Mouse (Mus musculus) lung, embryonic 16.5 days (tissue): Measurements from ENCODE around the gene Myh13. TPM values are rescaled to one million over a fixed set of nuclear protein-coding genes. Genes with fewer than 3 reads are reported as not detected.

Source experiments
- ATAC-seq: fragments of 200-750 bp; cut with Nextera tagmentation; 2 replicates; pipeline ENCODE4 v1.8.0; 2017; ENCODE audit warnings: low read depth, mild to moderate bottlenecking, moderate library complexity
- H3K27ac ChIP-seq: fragments of 300-500 bp; sonication (generic); 2 replicates; pipeline ENCODE4 v1.5.1; 2014; ENCODE audit warnings: mild to moderate bottlenecking, control low read depth, low read length
- H3K27me3 ChIP-seq: fragments of 300-500 bp; sonication (generic); 2 replicates; pipeline ENCODE4 v1.6.1; 2014; ENCODE audit warnings: low read depth, low read length, mixed read lengths; ENCODE audit not compliant: control insufficient read depth, insufficient read depth
- H3K36me3 ChIP-seq: fragments of 300-500 bp; sonication (generic); 2 replicates; pipeline ENCODE4 v1.6.1; 2014; ENCODE audit warnings: low read length; ENCODE audit not compliant: control insufficient read depth, insufficient read depth
- H3K4me1 ChIP-seq: fragments of 300-500 bp; sonication (generic); replicated peaks from 2 replicates; pipeline ENCODE4 v1.6.1; 2014; ENCODE audit warnings: low read length, mixed read lengths; ENCODE audit not compliant: control insufficient read depth, insufficient read depth
- H3K4me2 ChIP-seq: fragments of 300-500 bp; sonication (generic); 2 replicates; pipeline ENCODE4 v1.6.1; 2014; ENCODE audit warnings: low read depth, low read length, control low read depth
- H3K4me3 ChIP-seq: fragments of 300-500 bp; sonication (generic); 2 replicates; pipeline ENCODE4 v1.5.1; 2014; ENCODE audit warnings: mild to moderate bottlenecking, low read length, control low read depth
- H3K9ac ChIP-seq: fragments of 300-500 bp; sonication (generic); 2 replicates; pipeline ENCODE4 v1.6.1; 2014; ENCODE audit warnings: low read length, control low read depth
- H3K9me3 ChIP-seq: fragments of 300-500 bp; sonication (generic); 2 replicates; pipeline ENCODE4 v1.6.1; 2016; ENCODE audit warnings: low read length; ENCODE audit not compliant: control insufficient read depth
- WGBS: fragments of 180-500 bp; shearing (Covaris S2); extraction: QIAGEN DNeasy Blood & Tissue Kit; methylation state at CpG from one replicate; pipeline ENCODE4 v1.1.7; 2014; 5-methylcytosine and 5-hydroxymethylcytosine counted together
- polyA plus RNA-seq: library from polyadenylated mRNA; unstranded; fragments of >200 nt; fragmentation: Nextera tagmentation; extraction: Ambion mirVana; gene quantifications from 2 replicates; pipeline ENCODE4 v1.2.1, GENCODE M21; 2015

Myh13 gene
- polyA plus RNA-seq, 1 experiment from 2014 or later, result 0.58 TPM

DNA sequence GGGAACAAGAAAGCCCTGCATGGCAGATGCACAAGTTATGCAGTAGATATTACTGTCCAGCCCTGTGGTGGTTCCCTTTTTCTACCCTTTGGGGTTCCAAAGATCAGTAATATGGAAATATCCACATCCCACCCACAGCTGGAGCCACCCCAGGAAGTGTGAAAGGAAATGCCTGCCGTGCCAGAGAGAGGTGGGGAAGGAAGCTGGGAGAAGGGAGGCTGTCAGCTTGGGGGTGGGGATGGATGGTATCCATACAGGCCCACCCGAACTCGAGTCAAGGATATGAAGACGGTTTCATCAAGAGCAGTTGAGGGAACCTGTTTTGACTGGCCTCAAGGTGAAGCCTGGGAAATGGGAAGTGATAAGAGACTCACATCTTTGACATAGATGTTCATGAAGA lies 60.4 kb downstream of the Myh13 start:
- Histone ChIP-seq H3K4me2 (no peak overlapping the region), H3K9ac (no peak overlapping the region), H3K4me3 (no peak overlapping the region), H3K27me3 (no peaks in the 10 kb centered on the region), H3K9me3 (no peaks in the 10 kb centered on the region), H3K4me1 (peaks cover 9% of the 10 kb centered on the region; the same call in 1 of the 2 replicates), H3K27ac (no peak overlapping the region), H3K36me3 (no peaks in the 10 kb centered on the region)
- WGBS, result 44% methylated on average over 4 of the region's 4 CpGs
- ATAC-seq, result no peak

DNA sequence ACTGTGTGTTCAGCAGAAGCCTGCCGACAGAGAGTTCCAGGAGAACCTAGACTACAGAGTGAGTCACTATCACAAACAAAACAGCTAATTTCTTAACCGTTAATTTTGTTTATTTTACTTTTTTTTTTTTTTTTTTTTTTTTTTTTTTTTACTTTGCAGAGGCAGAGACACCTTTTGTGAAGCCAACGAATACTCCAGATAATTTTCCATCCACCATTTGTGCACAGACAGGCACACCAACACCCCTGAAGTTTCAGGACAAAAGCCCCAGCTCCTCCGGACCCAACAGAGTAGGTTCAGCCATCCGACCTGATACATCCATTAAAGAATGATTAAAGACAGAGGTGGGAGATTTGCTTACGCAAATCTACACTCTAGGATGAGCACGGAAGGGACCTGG lies 63.2 kb downstream of the Myh13 start:
- no peak overlapping the region for H3K4me2 ChIP-seq
- ATAC-seq, result no peak
- no peak overlapping the region for H3K9ac ChIP-seq
- no peak overlapping the region for H3K27ac ChIP-seq
- H3K4me3 ChIP-seq, result no peak overlapping the region
- H3K4me1 ChIP-seq, result peaks cover 4% of the 10 kb centered on the region; the same call in 1 of the 2 replicates
- 79% methylated on average over 7 of the region's 7 CpGs for WGBS
- no peaks in the 10 kb centered on the region; the same call in 1 of the 2 replicates for H3K9me3 ChIP-seq
- H3K36me3 ChIP-seq, result no peaks in the 10 kb centered on the region
- no peaks in the 10 kb centered on the region for H3K27me3 ChIP-seq

DNA sequence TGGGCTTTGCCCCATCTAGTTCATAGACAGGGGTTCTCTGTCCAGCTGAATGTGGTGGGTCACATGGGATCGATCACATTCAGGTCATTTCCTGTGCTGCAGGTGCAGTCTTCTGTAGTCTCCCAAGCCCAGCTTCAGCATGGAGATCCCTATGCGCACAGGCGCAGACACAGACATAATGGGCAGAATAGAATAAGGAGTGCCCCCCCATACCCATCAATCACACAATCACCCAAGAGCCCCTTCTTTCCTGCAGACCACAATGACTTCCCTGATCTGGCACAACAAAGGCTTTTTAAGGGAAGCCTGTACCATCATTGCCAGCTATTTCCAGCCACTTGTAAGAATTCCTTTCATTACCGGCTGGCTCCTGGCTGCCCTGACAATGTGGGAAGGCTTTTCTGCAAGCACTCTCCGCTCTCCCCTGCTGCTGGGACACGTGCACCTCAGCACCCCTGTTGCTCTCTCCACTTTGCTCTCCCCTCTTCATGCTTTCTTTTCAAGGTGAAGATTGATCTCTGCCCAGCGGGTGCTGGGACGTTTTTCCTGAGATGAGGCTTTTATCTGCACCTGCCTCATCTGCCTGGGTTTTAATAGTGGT lies 65.5 kb downstream of the Myh13 start:
- Histone ChIP-seq H3K4me3 (no peak overlapping the region), H3K9ac (no peak overlapping the region), H3K36me3 (no peaks in the 10 kb centered on the region), H3K4me1 (no peaks in the 10 kb centered on the region), H3K9me3 (no peaks in the 10 kb centered on the region; the same call in 1 of the 2 replicates), H3K4me2 (no peak overlapping the region), H3K27me3 (no peaks in the 10 kb centered on the region), H3K27ac (no peak overlapping the region)
- 42% methylated on average over 8 of the region's 8 CpGs for WGBS
- no peak for ATAC-seq

GRCm38 (mm10) chr11:67390679-67391384 lies 69.4 kb downstream of the Myh13 start:
- H3K9ac ChIP-seq, result no peak overlapping the region
- H3K36me3 ChIP-seq, result no peaks in the 10 kb centered on the region
- H3K4me3 ChIP-seq, result no peak overlapping the region
- 65% methylated on average over 3 of the region's 3 CpGs for WGBS
- H3K4me1 ChIP-seq, result no peaks in the 10 kb centered on the region
- no peaks in the 10 kb centered on the region; the same call in 1 of the 2 replicates for H3K9me3 ChIP-seq
- no peak overlapping the region for H3K27ac ChIP-seq
- no peak overlapping the region for H3K4me2 ChIP-seq
- ATAC-seq, result peak; percentile 70
- no peaks in the 10 kb centered on the region for H3K27me3 ChIP-seq

GRCm38 (mm10) chr11:67392369-67392768 lies 70.9 kb downstream of the Myh13 start:
- Histone ChIP-seq H3K27me3 (no peaks in the 10 kb centered on the region), H3K4me3 (no peak overlapping the region), H3K27ac (no peak overlapping the region), H3K36me3 (no peaks in the 10 kb centered on the region), H3K4me1 (no peaks in the 10 kb centered on the region), H3K9ac (no peak overlapping the region), H3K4me2 (no peak overlapping the region), H3K9me3 (no peaks in the 10 kb centered on the region; the same call in 1 of the 2 replicates)
- no peak for ATAC-seq
- WGBS, result 84% methylated on average over 3 of the region's 3 CpGs

DNA sequence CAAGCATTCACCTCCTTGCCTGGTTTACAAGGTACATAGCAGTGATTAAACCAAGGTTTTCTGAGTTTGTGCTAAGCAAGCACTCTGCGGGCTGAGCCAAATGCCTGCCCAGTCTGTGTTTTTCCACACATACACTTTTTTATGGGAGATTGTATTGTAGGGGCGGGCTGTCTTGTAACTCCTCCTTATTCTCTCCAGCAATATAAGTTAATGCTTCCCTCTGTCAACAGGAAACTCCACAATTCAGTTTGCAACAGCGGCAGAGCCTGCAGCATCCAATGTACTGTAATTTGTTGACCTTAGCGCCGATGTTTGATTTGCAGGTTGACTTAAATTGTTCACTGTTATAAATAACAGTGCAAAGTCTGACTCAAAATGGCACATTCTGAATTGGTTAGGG lies 79.5 kb downstream of the Myh13 start:
- no peak overlapping the region for H3K27ac ChIP-seq
- H3K9ac ChIP-seq, result no peak overlapping the region
- no peaks in the 10 kb centered on the region for H3K4me1 ChIP-seq
- no peaks in the 10 kb centered on the region for H3K9me3 ChIP-seq
- ATAC-seq, result no peak
- H3K4me3 ChIP-seq, result no peak overlapping the region
- WGBS, result 72% methylated on average over 5 of the region's 5 CpGs
- H3K4me2 ChIP-seq, result no peak overlapping the region
- no peaks in the 10 kb centered on the region for H3K36me3 ChIP-seq
- no peaks in the 10 kb centered on the region for H3K27me3 ChIP-seq

DNA sequence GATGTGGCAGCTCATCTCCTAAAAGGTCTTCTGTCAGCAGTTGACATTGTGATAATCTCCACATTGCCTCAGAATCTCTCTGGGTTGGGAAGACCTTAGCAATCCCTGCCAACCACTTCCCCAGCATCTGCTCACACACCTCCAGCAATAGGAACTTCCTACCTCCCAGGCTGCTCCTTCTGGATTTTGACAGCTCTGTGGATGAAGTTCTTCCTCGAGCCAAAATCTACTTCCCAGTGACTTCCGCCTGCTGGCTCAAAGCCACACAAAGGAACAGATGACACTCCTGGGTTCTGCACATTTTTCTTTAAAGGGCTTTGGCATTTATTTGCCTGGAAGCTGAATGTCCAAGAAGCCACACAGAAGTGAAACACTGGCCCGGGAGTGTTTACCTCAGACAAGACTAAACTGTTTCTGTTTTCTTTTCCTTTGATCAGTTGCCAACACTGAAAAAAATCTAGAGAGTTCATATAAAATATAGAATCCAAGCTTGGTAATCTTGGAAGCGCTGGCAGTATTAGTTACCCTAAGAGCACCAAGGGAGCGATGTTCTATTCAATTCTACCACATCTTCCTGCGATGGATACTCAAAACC lies 93.0 kb downstream of the Myh13 start:
- WGBS, result 48% methylated on average over 6 of the region's 6 CpGs
- Histone ChIP-seq H3K36me3 (no peaks in the 10 kb centered on the region), H3K4me1 (no peaks in the 10 kb centered on the region), H3K4me3 (no peak overlapping the region), H3K27ac (no peak overlapping the region), H3K27me3 (no peaks in the 10 kb centered on the region), H3K9ac (no peak overlapping the region), H3K4me2 (no peak overlapping the region), H3K9me3 (no peaks in the 10 kb centered on the region)
- ATAC-seq, result peak; percentile 31; the same call in 1 of the 2 replicates

Other genes starting within 250 kb of the Myh13 start
- 7.1 and 10.8 TPM in 2 replicates for gene Myh3, start 243.4 kb upstream of the Myh13 start, polyA plus RNA-seq
- 0.05 TPM in 1 of 2 replicates, not detected in the other for gene Myh2, start 150.6 kb upstream of the Myh13 start, polyA plus RNA-seq
- gene Myh1, start 121.6 kb upstream of the Myh13 start, polyA plus RNA-seq, result 0.35 TPM in 1 of 2 replicates, not detected in the other
- gene Myh4, start 83.6 kb upstream of the Myh13 start, polyA plus RNA-seq, result 0.35 TPM in 1 of 2 replicates, not detected in the other
- 4.9 and 25.2 TPM in 2 replicates for gene Myh8, start 44.5 kb upstream of the Myh13 start, polyA plus RNA-seq
- gene Gas7, start 133.8 kb downstream of the Myh13 start, polyA plus RNA-seq, result 11.7 and 13.5 TPM in 2 replicates